Mouse (Mus musculus): ENCODE results near the gene Ribc2.

Gene Ribc2

GRCm38 (mm10) chr15:85131275-85132192 is at the start of gene Ribc2, which contains the start of gene Smc1b:
Ribc2 (plus strand) TSS chr15:85132078.
Smc1b (minus strand) TSS chr15:85131964.
- peak; percentile 80 for DNase-seq (ENCODE audit: low spot score)

GRCm38 (mm10) chr15:85085641-85086040 is 46.2 kb upstream of the Ribc2 start:
- peak; percentile 26 for DNase-seq (ENCODE audit: low spot score)

- DNase-seq (ENCODE audit: low spot score), result no peak
These were observed 279 bp downstream of the Ribc2 start for GRCm38 (mm10) chr15:85132193-85132520.

- no peak for DNase-seq (ENCODE audit: low spot score)
These were observed 3.3 kb downstream of the Ribc2 start for GRCm38 (mm10) chr15:85135143-85135542.

GRCm38 (mm10) chr15:85141290-85141689 is 9.4 kb downstream of the Ribc2 start:
- no peak for DNase-seq (ENCODE audit: low spot score)

- DNase-seq (ENCODE audit: low spot score), result no peak
These were observed 10.6 kb downstream of the Ribc2 start for GRCm38 (mm10) chr15:85142441-85142840.

GRCm38 (mm10) chr15:85143161-85143560 is 11.3 kb downstream of the Ribc2 start:
- no peak for DNase-seq (ENCODE audit: low spot score)

GRCm38 (mm10) chr15:85143747-85144146 is 11.9 kb downstream of the Ribc2 start:
- DNase-seq (ENCODE audit: low spot score), result no peak

- no peak for DNase-seq (ENCODE audit: low spot score)
These were observed 12.4 kb downstream of the Ribc2 start for GRCm38 (mm10) chr15:85144249-85144648.

- DNase-seq (ENCODE audit: low spot score), result peak; percentile 71
These were observed 19.6 kb downstream of the Ribc2 start for GRCm38 (mm10) chr15:85151433-85151918.

- DNase-seq (ENCODE audit: low spot score), result no peak
These were observed 20.7 kb downstream of the Ribc2 start for GRCm38 (mm10) chr15:85152577-85152976.

GRCm38 (mm10) chr15:85154091-85154490 is 22.2 kb downstream of the Ribc2 start:
- DNase-seq (ENCODE audit: low spot score), result no peak

- no peak for DNase-seq (ENCODE audit: low spot score)
These were observed 24.3 kb downstream of the Ribc2 start for GRCm38 (mm10) chr15:85156198-85156597.

- DNase-seq (ENCODE audit: low spot score), result no peak
These were observed 29.5 kb downstream of the Ribc2 start for GRCm38 (mm10) chr15:85161416-85161815.

GRCm38 (mm10) chr15:85162693-85163663 is 31.1 kb downstream of the Ribc2 start:
- no peak for DNase-seq (ENCODE audit: low spot score)

GRCm38 (mm10) chr15:85166433-85166933 is 34.6 kb downstream of the Ribc2 start:
- DNase-seq (ENCODE audit: low spot score), result no peak

- DNase-seq (ENCODE audit: low spot score), result no peak
These were observed 35.3 kb downstream of the Ribc2 start for GRCm38 (mm10) chr15:85167086-85167679.

GRCm38 (mm10) chr15:85172054-85172453 is 40.2 kb downstream of the Ribc2 start:
- DNase-seq (ENCODE audit: low spot score), result no peak

GRCm38 (mm10) chr15:85173425-85173824 is 41.5 kb downstream of the Ribc2 start:
- DNase-seq (ENCODE audit: low spot score), result no peak

- no peak for DNase-seq (ENCODE audit: low spot score)
These were observed 42.2 kb downstream of the Ribc2 start for GRCm38 (mm10) chr15:85174060-85174459.

GRCm38 (mm10) chr15:85177576-85177975 is 45.7 kb downstream of the Ribc2 start:
- no peak for DNase-seq (ENCODE audit: low spot score)

- no peak for DNase-seq (ENCODE audit: low spot score)
These were observed 46.3 kb downstream of the Ribc2 start for GRCm38 (mm10) chr15:85178172-85178571.
